Mouse (Mus musculus): ENCODE data around the gene Cybb.
"Not testable (repeated sequence)": the region's sequence is repeated elsewhere in the genome, so short reads cannot be mapped to it uniquely, and the experiment has no call there.

GRCm38 (mm10) chrX:9519969-9520368, 32.4 kb upstream of the Cybb start:
- not testable (repeated sequence) for TF ChIP-seq ZMIZ1, POLR2A, MXI1 (IDR thresholded peaks at IDR 0.05; ENCODE audit: low read depth, low read length)

Measured in CH12.LX (cell line).